13 mouse cellular contexts compared by ENCODE assay signal in genomic region chr5:49529362-49529761, GRCm38 (mm10). TPM values are rescaled to one million over a fixed set of nuclear protein-coding genes. Genes with fewer than 3 reads are reported as not detected.
DNase-seq lines count a peak whose midpoint lies in the region; ATAC-seq and TF ChIP-seq lines count a peak whose summit lies in the region.
"Had no signal": no experiment of that assay in that cellular context is flagged by ENCODE, and none has a peak within 500 bp of the region (broad histone marks: within the 10 kb centered on the region; RNA-seq: fewer than 3 reads in every experiment).

No protein-coding gene starts in this region.

- WGBS in kidney, adult 2 months = 57% methylated on average over 8 of the region's 8 CpGs
- WGBS in kidney, embryonic 16.5 days = 58% methylated on average over 8 of the region's 8 CpGs

- DNase-seq in adrenal gland, postnatal 14 days = peak; percentile 8
- DNase-seq in adrenal gland, adult 8-10 months = no peak
- peak; percentile 3 for DNase-seq in kidney, adult 2 months
- DNase-seq in retina, postnatal 1 day = peak; percentile 22
- no peak for DNase-seq in retina, embryonic 14.5 days (ENCODE audit: low spot score)
- no peak for DNase-seq in frontal cortex, postnatal 10 days (ENCODE audit: low spot score in 2 of 2)
- DNase-seq in frontal cortex, postnatal 36 days (ENCODE audit: low spot score in 2 of 2) = no peak

- ATAC-seq in kidney, embryonic 16.5 days (ENCODE audit: low FRiP score, low TSS enrichment) = no peak
- ATAC-seq: activated CD4-positive, CD25-positive, alpha-beta regulatory T cell, adult 4 months; forebrain, embryonic 16.5 days had no signal

- H3K4me1 ChIP-seq in kidney, adult 2 months (ENCODE audit: control insufficient read depth, insufficient read depth, low read length) = no peaks in the 10 kb centered on the region
- H3K4me1 ChIP-seq in kidney, embryonic 16.5 days (ENCODE audit: insufficient read depth, low read length) = no peaks in the 10 kb centered on the region
- H3K4me1 ChIP-seq: megakaryocyte, embryonic 14.5 days had no signal

- no peak for TF ChIP-seq POLR2A in kidney, adult 2 months (IDR thresholded peaks at IDR 0.05; ENCODE audit: low read depth, low read length)

- peaks cover 2% of the 10 kb centered on the region; the same call in 1 of the 2 replicates for H3K27me3 ChIP-seq in kidney, adult 2 months (replicated peaks; ENCODE audit: control insufficient read depth, insufficient read depth, low read length)
- H3K27me3 ChIP-seq in kidney, embryonic 16.5 days (ENCODE audit: insufficient read depth, low read length) = peaks cover 8% of the 10 kb centered on the region

- no peaks in the 10 kb centered on the region for H3K9me3 ChIP-seq in kidney, embryonic 16.5 days (ENCODE audit: low read length)
- H3K9me3 ChIP-seq: heart, embryonic 15.5 days; limb, embryonic 15.5 days had no signal

- no peak for TF ChIP-seq CTCF in kidney, adult 2 months (conservative IDR thresholded peaks at IDR 0.05; ENCODE audit: insufficient read depth, insufficient read length, low read depth, low read length)

- H3K27ac ChIP-seq in kidney, adult 2 months (ENCODE audit: insufficient read depth, low read depth, low read length) = no peak overlapping the region
- no peak overlapping the region for H3K27ac ChIP-seq in kidney, embryonic 16.5 days (ENCODE audit: low read length)
- H3K27ac ChIP-seq: heart, embryonic 15.5 days; limb, embryonic 15.5 days had no signal

- no peak overlapping the region for H3K9ac ChIP-seq in kidney, embryonic 16.5 days (replicated peaks; ENCODE audit: low read length)
- H3K9ac ChIP-seq: heart, embryonic 15.5 days; limb, embryonic 15.5 days had no signal

- no peak overlapping the region for H3K4me3 ChIP-seq in kidney, adult 2 months (ENCODE audit: insufficient read depth, low read depth, low read length)
- no peak overlapping the region for H3K4me3 ChIP-seq in kidney, embryonic 16.5 days (ENCODE audit: low read length)
- H3K4me3 ChIP-seq: heart, embryonic 15.5 days; limb, embryonic 15.5 days; megakaryocyte, embryonic 14.5 days had no signal

- H3K4me2 ChIP-seq in kidney, embryonic 16.5 days (replicated peaks; ENCODE audit: low read depth, low read length) = no peak overlapping the region
- H3K4me2 ChIP-seq: heart, embryonic 15.5 days; limb, embryonic 15.5 days had no signal

- no peaks in the 10 kb centered on the region for H3K36me3 ChIP-seq in kidney, adult 2 months (ENCODE audit: control insufficient read depth, insufficient read depth, low read length)
- no peaks in the 10 kb centered on the region for H3K36me3 ChIP-seq in kidney, embryonic 16.5 days (ENCODE audit: insufficient read depth, low read length)
- H3K36me3 ChIP-seq: heart, embryonic 15.5 days; limb, embryonic 15.5 days had no signal

RNA-seq across cellular contexts. Expression of gene Kcnip4, which starts 4.7 kb away (rescaled TPM):
- total RNA-seq in adrenal gland, postnatal 14 days (2021) = 3.3 and 3.8 TPM in 2 replicates
- 1 to 10 TPM; 2.1 to 4.1 (median 2.7) TPM for total RNA-seq in adrenal gland, adult 8-10 months (2022)
- polyA plus RNA-seq in kidney, adult 2 months (2012; rRNA removed) = 0.04 and 0.13 TPM in 2 replicates
- polyA plus RNA-seq in kidney, embryonic 16.5 days (2015; fragmentation: Nextera tagmentation; extraction: Ambion mirVana) = 0.65 and 0.92 TPM in 2 replicates

Comparison
In these comparisons a context has a peak if more than half of its experiments do, and no peak if none do; other contexts are left out.
1. DNase-seq: peak in adrenal gland, postnatal 14 days (single experiment), kidney, adult 2 months (single experiment) and retina, postnatal 1 day (single experiment); none in adrenal gland, adult 8-10 months (single experiment), retina, embryonic 14.5 days (single experiment), frontal cortex, postnatal 10 days (0 of 2) and frontal cortex, postnatal 36 days (0 of 2).